Mouse (Mus musculus) embryo, embryonic 10 days (tissue): ENCODE data around the gene Accsl.
A peak's percentile ranks its signal among the peaks of the same experiment; 100 is the strongest.

Experiments used
- DNase-seq: peaks from one replicate; pipeline ENCODE4 v3.0.0-alpha.2; 2015; ENCODE audit warnings: low spot score

The Accsl gene

GRCm38 (mm10) chr2:93874606-93875005 is 5.6 kb upstream of the Accsl start:
- no peak for DNase-seq

- no peak for DNase-seq
These were observed 5.2 kb upstream of the Accsl start for GRCm38 (mm10) chr2:93874227-93874514.

GRCm38 (mm10) chr2:93873449-93874226 is 4.7 kb upstream of the Accsl start:
- peak; percentile 36 for DNase-seq

GRCm38 (mm10) chr2:93872257-93872656 is 3.3 kb upstream of the Accsl start:
- DNase-seq: no peak

- DNase-seq: no peak
These were observed 2.5 kb upstream of the Accsl start for GRCm38 (mm10) chr2:93871411-93871925.

- DNase-seq: peak; percentile 50
These were observed 1.9 kb upstream of the Accsl start for GRCm38 (mm10) chr2:93870842-93871241.

GRCm38 (mm10) chr2:93868566-93868965 is 391 bp downstream of the Accsl start:
- DNase-seq: no peak

GRCm38 (mm10) chr2:93863229-93863628 is 5.7 kb downstream of the Accsl start:
- no peak for DNase-seq

- DNase-seq: no peak
These were observed 10.1 kb downstream of the Accsl start for GRCm38 (mm10) chr2:93858845-93859244.

GRCm38 (mm10) chr2:93851303-93851702 is 17.7 kb downstream of the Accsl start:
- DNase-seq: no peak

GRCm38 (mm10) chr2:93850317-93850944 is 18.5 kb downstream of the Accsl start:
- DNase-seq: no peak

- DNase-seq: peak; percentile 95
These were observed 19.4 kb downstream of the Accsl start, which contains the start of gene Accs for GRCm38 (mm10) chr2:93849505-93850089. Gene Accs, minus strand, starts transcription at chr2:93849943.

GRCm38 (mm10) chr2:93841349-93841748 is 27.6 kb downstream of the Accsl start:
- DNase-seq: no peak

GRCm38 (mm10) chr2:93840109-93840508 is 28.8 kb downstream of the Accsl start:
- no peak for DNase-seq

- DNase-seq: no peak
These were observed 30.0 kb downstream of the Accsl start for GRCm38 (mm10) chr2:93838931-93839330.

- no peak for DNase-seq
These were observed 32.6 kb downstream of the Accsl start for GRCm38 (mm10) chr2:93836232-93836785.

- DNase-seq: no peak
These were observed 33.4 kb downstream of the Accsl start for GRCm38 (mm10) chr2:93835596-93835995.

GRCm38 (mm10) chr2:93823519-93823918 is 45.4 kb downstream of the Accsl start:
- peak; percentile 98 for DNase-seq

GRCm38 (mm10) chr2:93822045-93822749 is 46.8 kb downstream of the Accsl start, which contains the start of gene Ext2:
Gene Ext2, minus strand, starts transcription at chr2:93822568.
- peak; percentile 95 for DNase-seq

- DNase-seq: no peak
These were observed 51.2 kb downstream of the Accsl start for GRCm38 (mm10) chr2:93817791-93818190.

- no peak for DNase-seq
These were observed 55.6 kb downstream of the Accsl start for GRCm38 (mm10) chr2:93813343-93813742.

GRCm38 (mm10) chr2:93811812-93812211 is 57.1 kb downstream of the Accsl start:
- DNase-seq: peak; percentile 83
